Mouse (Mus musculus): ENCODE data around the gene Chka. TPM values are rescaled to one million over a fixed set of nuclear protein-coding genes. Genes with fewer than 3 reads are reported as not detected.

The Chka gene
- total RNA-seq, 1 experiment, result 79.6 TPM

- H3K9me3 ChIP-seq (ENCODE audit: control insufficient read depth, insufficient read depth, low read depth, low read length), result no peaks in the 10 kb centered on the region
- peak overlapping the region; percentile 23; the same call in 1 of the 2 replicates for H3K9ac ChIP-seq (ENCODE audit: insufficient read depth, low read depth, low read length, poor library complexity, severe bottlenecking)
- H3K27ac ChIP-seq (ENCODE audit: insufficient read depth, low read depth, low read length, poor library complexity, severe bottlenecking), result no peak overlapping the region
- no peak for DNase-seq (ENCODE audit: low read depth, low spot score)
- no peak for TF ChIP-seq ZC3H11A (IDR thresholded peaks at IDR 0.05; ENCODE audit: borderline replicate concordance, low read depth, low read length)
- TF ChIP-seq CHD2 (IDR thresholded peaks at IDR 0.05; ENCODE audit: low read depth, low read length), result no peak
- H3K36me3 ChIP-seq (ENCODE audit: control insufficient read depth, insufficient read depth, low read length, poor library complexity, severe bottlenecking), result no peaks in the 10 kb centered on the region
- in situ Hi-C loops (cut with MboI; ENCODE audit: low sequenced_read_pairs in 2 of 2, unreplicated experiment in 2 of 2), result no loop called here
- peaks cover 2 to 14% of the 10 kb centered on the region in 2 experiments; a peak in 2 of 4 replicates for H3K4me1 ChIP-seq (ENCODE audit: control insufficient read depth in 2 of 2, insufficient read depth in 2 of 2, low read length in 2 of 2, poor library complexity in 1 of 2)
- peak overlapping the region in 1 of 2 experiments; percentile 6; a peak in 2 of 4 replicates for H3K4me3 ChIP-seq (ENCODE audit: insufficient read depth in 1 of 2, low read depth in 1 of 2, low read length in 2 of 2, poor library complexity in 1 of 2, severe bottlenecking in 1 of 2)
Measured at GRCm38 (mm10) chr19:3853891-3854290, 2.3 kb downstream of the Chka start.

GRCm38 (mm10) chr19:3855091-3855490 is 3.5 kb downstream of the Chka start:
- Histone ChIP-seq H3K4me3 (ENCODE audit: insufficient read depth in 1 of 2, low read depth in 1 of 2, low read length in 2 of 2, poor library complexity in 1 of 2, severe bottlenecking in 1 of 2) (peak overlapping the region; percentile 30 to 37; a peak in 3 of 4 replicates), H3K9ac (ENCODE audit: insufficient read depth, low read depth, low read length, poor library complexity, severe bottlenecking) (0 out of 2 replicates have a peak overlapping the region, but pooled peaks have one; percentile 14), H3K4me1 (ENCODE audit: control insufficient read depth in 2 of 2, insufficient read depth in 2 of 2, low read length in 2 of 2, poor library complexity in 1 of 2) (peaks cover 2 to 10% of the 10 kb centered on the region in 2 experiments; a peak in 2 of 4 replicates), H3K27ac (ENCODE audit: insufficient read depth, low read depth, low read length, poor library complexity, severe bottlenecking) (peak overlapping the region; percentile 6; the same call in 1 of the 2 replicates), H3K36me3 (ENCODE audit: control insufficient read depth, insufficient read depth, low read length, poor library complexity, severe bottlenecking) (no peaks in the 10 kb centered on the region), H3K9me3 (ENCODE audit: control insufficient read depth, insufficient read depth, low read depth, low read length) (no peaks in the 10 kb centered on the region)
- no peak for DNase-seq (ENCODE audit: low read depth, low spot score)
- no peak for TF ChIP-seq ZNF384 (IDR thresholded peaks at IDR 0.05; ENCODE audit: low read depth, low read length)
- no peak for TF ChIP-seq HCFC1 (IDR thresholded peaks at IDR 0.05; ENCODE audit: borderline replicate concordance, insufficient read depth, low read length)
- TF ChIP-seq ZC3H11A (IDR thresholded peaks at IDR 0.05; ENCODE audit: borderline replicate concordance, low read depth, low read length), result no peak
- TF ChIP-seq MAFK (IDR thresholded peaks at IDR 0.05; ENCODE audit: insufficient read depth, low read depth, low read length), result no peak
- no peak for TF ChIP-seq CHD2 (IDR thresholded peaks at IDR 0.05; ENCODE audit: low read depth, low read length)
- in situ Hi-C loops (cut with MboI; ENCODE audit: low sequenced_read_pairs in 2 of 2, unreplicated experiment in 2 of 2), result no loop called here

- Histone ChIP-seq H3K36me3 (ENCODE audit: control insufficient read depth, insufficient read depth, low read length, poor library complexity, severe bottlenecking) (0 out of 2 replicates have a peak, but pooled peaks cover under 1% of the 10 kb centered on the region), H3K9ac (ENCODE audit: insufficient read depth, low read depth, low read length, poor library complexity, severe bottlenecking) (no peak overlapping the region; the same call in 1 of the 2 replicates), H3K4me1 (ENCODE audit: control insufficient read depth in 2 of 2, insufficient read depth in 2 of 2, low read length in 2 of 2, poor library complexity in 1 of 2) (peaks cover 2 to 10% of the 10 kb centered on the region in 2 experiments; a peak in 2 of 4 replicates), H3K27ac (ENCODE audit: insufficient read depth, low read depth, low read length, poor library complexity, severe bottlenecking) (peak overlapping the region; percentile 6; the same call in 1 of the 2 replicates), H3K4me3 (ENCODE audit: insufficient read depth in 1 of 2, low read depth in 1 of 2, low read length in 2 of 2, poor library complexity in 1 of 2, severe bottlenecking in 1 of 2) (peak overlapping the region; percentile 30 to 37; a peak in 3 of 4 replicates), H3K9me3 (ENCODE audit: control insufficient read depth, insufficient read depth, low read depth, low read length) (no peaks in the 10 kb centered on the region)
- in situ Hi-C loops (cut with MboI; ENCODE audit: low sequenced_read_pairs in 2 of 2, unreplicated experiment in 2 of 2), result no loop called here
- DNase-seq (ENCODE audit: low read depth, low spot score), result peak; percentile 22
- TF ChIP-seq ZC3H11A (IDR thresholded peaks at IDR 0.05; ENCODE audit: borderline replicate concordance, low read depth, low read length) (no peak), HCFC1 (IDR thresholded peaks at IDR 0.05; ENCODE audit: borderline replicate concordance, insufficient read depth, low read length) (no peak), MAFK (IDR thresholded peaks at IDR 0.05; ENCODE audit: insufficient read depth, low read depth, low read length) (no peak), ZNF384 (IDR thresholded peaks at IDR 0.05; ENCODE audit: low read depth, low read length) (no peak), CHD2 (IDR thresholded peaks at IDR 0.05; ENCODE audit: low read depth, low read length) (no peak)
Measured at GRCm38 (mm10) chr19:3855601-3856000, 4.0 kb downstream of the Chka start.

- Histone ChIP-seq H3K4me3 (ENCODE audit: insufficient read depth in 1 of 2, low read depth in 1 of 2, low read length in 2 of 2, poor library complexity in 1 of 2, severe bottlenecking in 1 of 2) (no peak overlapping the region), H3K9me3 (ENCODE audit: control insufficient read depth, insufficient read depth, low read depth, low read length) (no peaks in the 10 kb centered on the region), H3K9ac (ENCODE audit: insufficient read depth, low read depth, low read length, poor library complexity, severe bottlenecking) (no peak overlapping the region), H3K4me1 (ENCODE audit: control insufficient read depth in 2 of 2, insufficient read depth in 2 of 2, low read length in 2 of 2, poor library complexity in 1 of 2) (peaks cover 2 to 12% of the 10 kb centered on the region in 2 experiments; a peak in 2 of 4 replicates), H3K36me3 (ENCODE audit: control insufficient read depth, insufficient read depth, low read length, poor library complexity, severe bottlenecking) (peaks cover 3% of the 10 kb centered on the region; the same call in 1 of the 2 replicates), H3K27ac (ENCODE audit: insufficient read depth, low read depth, low read length, poor library complexity, severe bottlenecking) (no peak overlapping the region)
- in situ Hi-C loops (cut with MboI; ENCODE audit: low sequenced_read_pairs in 2 of 2, unreplicated experiment in 2 of 2), result no loop called here
- TF ChIP-seq HCFC1 (IDR thresholded peaks at IDR 0.05; ENCODE audit: borderline replicate concordance, insufficient read depth, low read length) (no peak), ZC3H11A (IDR thresholded peaks at IDR 0.05; ENCODE audit: borderline replicate concordance, low read depth, low read length) (no peak), MAFK (IDR thresholded peaks at IDR 0.05; ENCODE audit: insufficient read depth, low read depth, low read length) (no peak), CHD2 (IDR thresholded peaks at IDR 0.05; ENCODE audit: low read depth, low read length) (no peak), ZNF384 (IDR thresholded peaks at IDR 0.05; ENCODE audit: low read depth, low read length) (no peak)
- DNase-seq (ENCODE audit: low read depth, low spot score), result no peak
Measured at GRCm38 (mm10) chr19:3857220-3857619, 5.6 kb downstream of the Chka start.

All from ES-E14 (cell line).